Mouse (Mus musculus): Measurements from ENCODE around the gene Numbl.

DNA sequence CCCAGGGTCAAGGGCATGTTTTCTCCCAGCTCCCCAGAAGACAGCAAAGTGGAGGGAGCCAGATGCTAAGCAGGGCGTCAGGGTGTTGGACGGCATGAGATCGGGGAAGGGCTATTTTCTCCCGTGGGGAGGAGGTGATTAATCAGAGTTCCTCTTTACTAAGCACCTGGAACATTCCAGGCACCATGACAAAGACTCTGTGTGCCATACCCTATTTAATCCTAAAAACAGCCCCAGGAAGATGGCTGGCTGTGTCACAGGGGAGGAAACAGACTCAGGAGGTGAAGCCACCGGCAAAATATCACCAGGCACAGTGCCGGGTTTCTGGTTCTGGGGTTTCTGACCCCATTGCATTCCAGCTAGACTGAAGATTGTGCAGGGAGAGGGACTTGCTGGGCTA is 36.3 kb upstream of the Numbl start:
- no peak for TF ChIP-seq CTCF (IDR thresholded peaks at IDR 0.05; ENCODE audit: low read depth)
- no peak for TF ChIP-seq EP300 (IDR thresholded peaks at IDR 0.05; ENCODE audit: low read depth)

Measured in heart, postnatal 0 days (tissue).